Mouse (Mus musculus) CH12.LX (cell line): ENCODE measurements around the gene 1600002K03Rik.

Experiments
- CTCF ChIP-seq, 2 experiments: IDR thresholded peaks in 1 of 2; conservative IDR thresholded peaks in 1 of 2; 2 replicates each; pipeline ENCODE4 v1.5.1; 2011 to 2012; ENCODE audit warnings: low read depth in 2 of 2, low read length in 2 of 2, improper control_type of control experiment in 1 of 2, inconsistent platforms in 1 of 2, mild to moderate bottlenecking in 1 of 2, moderate library complexity in 1 of 2
- POLR2A ChIP-seq: IDR thresholded peaks from 2 replicates; pipeline ENCODE4 v1.6.1; 2011; ENCODE audit warnings: low read depth, mild to moderate bottlenecking, improper control_type of control experiment, low read length

DNA sequence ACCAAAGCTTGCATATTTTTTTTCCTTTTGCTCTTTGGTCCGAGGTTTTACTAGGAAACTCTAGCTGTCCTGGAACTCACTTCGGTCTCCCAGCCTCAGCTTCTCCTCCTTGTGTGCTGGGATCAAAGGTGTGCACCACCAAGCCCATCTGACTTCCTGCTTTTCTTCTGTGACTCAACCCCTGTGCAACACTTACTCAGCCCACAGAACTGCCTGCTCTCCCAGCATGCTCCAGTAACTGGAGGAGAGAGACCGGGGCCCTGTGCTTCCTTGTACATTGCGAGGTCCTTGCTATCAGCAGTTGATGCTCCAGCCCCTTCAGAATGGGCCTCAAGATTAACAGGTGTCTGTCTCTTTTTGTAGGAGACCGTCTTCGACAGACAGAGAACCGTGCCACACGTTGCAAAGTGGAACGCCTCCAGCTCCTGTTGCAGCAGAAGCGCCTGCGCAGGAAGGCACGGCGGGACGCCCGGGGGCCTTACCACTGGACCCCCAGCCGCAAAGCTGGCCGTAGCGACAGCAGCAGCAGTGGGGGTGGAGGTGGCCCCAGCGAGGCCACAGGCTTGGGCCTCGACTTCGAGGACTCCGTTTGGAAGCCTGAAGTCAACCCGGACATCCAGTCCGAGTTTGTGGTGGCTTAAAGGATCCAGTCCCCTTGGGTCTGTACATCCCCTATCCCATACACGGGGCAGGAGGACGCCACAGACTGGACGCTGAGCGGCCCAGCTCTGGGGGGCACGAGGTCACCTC, 16.6 kb upstream of the 1600002K03Rik start:
- TF ChIP-seq CTCF (conservative IDR thresholded peaks at IDR 0.05 in 1 of 2, IDR thresholded peaks at IDR 0.05 in 1 of 2; ENCODE audit: low read depth in 2 of 2, low read length in 2 of 2) (no peak), POLR2A (no peak)
